Mouse (Mus musculus) CH12.LX (cell line): Measurements from ENCODE around the gene Lman1l. TPM values are rescaled to one million over a fixed set of nuclear protein-coding genes. Genes with fewer than 3 reads are reported as not detected.

Experiments used
- DNase-seq: peaks from one replicate; pipeline ENCODE4 v3.0.0-alpha.2; 2013; ENCODE audit errors: extremely low read depth
- H3K27ac ChIP-seq: 2 replicates; pipeline ENCODE4 v1.5.1; 2012; ENCODE audit warnings: low read depth, mild to moderate bottlenecking, control low read depth, moderate library complexity; ENCODE audit not compliant: insufficient read depth
- H3K27me3 ChIP-seq: replicated peaks from 2 replicates; pipeline ENCODE3; 2012; ENCODE audit warnings: inconsistent platforms
- H3K36me3 ChIP-seq, 2 experiments: replicated peaks in 1 of 2; 2 replicates each; pipeline versions ENCODE3 to v1.6.1; 2012; ENCODE audit warnings: inconsistent platforms in 1 of 2, low read length in 1 of 2, mild to moderate bottlenecking in 1 of 2, mixed read lengths in 1 of 2, moderate library complexity in 1 of 2; ENCODE audit not compliant: control insufficient read depth in 1 of 2, insufficient read depth in 1 of 2
- H3K4me1 ChIP-seq, 2 experiments: 2 replicates each; pipeline ENCODE4 v1.6.1; 2012; ENCODE audit warnings: inconsistent platforms in 1 of 2, moderate library complexity in 1 of 2; ENCODE audit not compliant: insufficient read depth in 2 of 2, control insufficient read depth in 1 of 2
- H3K4me2 ChIP-seq: 2 replicates; pipeline ENCODE4 v1.6.1; 2012; ENCODE audit warnings: low read depth, mild to moderate bottlenecking, control low read depth; ENCODE audit not compliant: poor library complexity, insufficient read depth, severe bottlenecking
- H3K4me3 ChIP-seq, 3 experiments: fragments of 150-350 bp in 1 of 3; sonication (generic) in 1 of 3; replicated peaks in 1 of 3; 2 replicates each; pipeline versions ENCODE3 to v1.5.1; 2011 to 2012; ENCODE audit warnings: low read depth in 2 of 3, low read length in 2 of 3, mild to moderate bottlenecking in 2 of 3, moderate library complexity in 2 of 3, control low read depth in 1 of 3, improper control_type of control experiment in 1 of 3, inconsistent platforms in 1 of 3, mixed read lengths in 1 of 3; ENCODE audit not compliant: poor library complexity in 1 of 3
- H3K79me2 ChIP-seq: replicated peaks from 2 replicates; pipeline ENCODE4 v1.6.1; 2012; ENCODE audit warnings: mild to moderate bottlenecking, moderate library complexity; ENCODE audit not compliant: control insufficient read depth, poor library complexity, insufficient read depth, severe bottlenecking; ENCODE audit errors: extremely low read depth
- H3K9ac ChIP-seq: 2 replicates; pipeline ENCODE4 v1.6.1; 2012; ENCODE audit warnings: low read depth, mild to moderate bottlenecking, control low read depth, moderate library complexity; ENCODE audit not compliant: insufficient read depth
- H3K9me3 ChIP-seq: replicated peaks from 2 replicates; pipeline ENCODE3; 2012; ENCODE audit warnings: low read length, inconsistent platforms, mixed read lengths
- BHLHE40 ChIP-seq: IDR thresholded peaks from 2 replicates; pipeline ENCODE4 v1.6.1; 2011; ENCODE audit warnings: mild to moderate bottlenecking, low read depth, low read length, improper control_type of control experiment
- CHD1 ChIP-seq: IDR thresholded peaks from 2 replicates; pipeline ENCODE4 v1.6.1; 2012; ENCODE audit warnings: low read depth, low read length, improper control_type of control experiment, inconsistent platforms
- CHD2 ChIP-seq: IDR thresholded peaks from 2 replicates; pipeline ENCODE4 v1.6.1; 2011; ENCODE audit warnings: low read length, improper control_type of control experiment
- ELF1 ChIP-seq: IDR thresholded peaks from 2 replicates; pipeline ENCODE4 v1.6.1; 2014; ENCODE audit warnings: low read depth, mild to moderate bottlenecking, inconsistent platforms, low read length, improper control_type of control experiment
- EP300 ChIP-seq: IDR thresholded peaks from 2 replicates; pipeline ENCODE4 v1.6.1; 2011; ENCODE audit warnings: low read length, improper control_type of control experiment
- ETS1 ChIP-seq: conservative IDR thresholded peaks from 2 replicates; pipeline ENCODE4 v1.6.1; 2012; ENCODE audit warnings: low read depth, mild to moderate bottlenecking, inconsistent platforms, low read length, improper control_type of control experiment, moderate library complexity
- HCFC1 ChIP-seq: IDR thresholded peaks from 2 replicates; pipeline ENCODE4 v1.6.1; 2012; ENCODE audit warnings: low read depth, mild to moderate bottlenecking, inconsistent platforms, low read length, improper control_type of control experiment
- IRF4 ChIP-seq: IDR thresholded peaks from 2 replicates; pipeline ENCODE4 v1.6.1; 2014; ENCODE audit warnings: low read depth, mild to moderate bottlenecking, inconsistent platforms, low read length, improper control_type of control experiment
- JUN ChIP-seq: IDR thresholded peaks from 2 replicates; pipeline ENCODE4 v1.6.1; 2011; ENCODE audit warnings: low read depth, mild to moderate bottlenecking, low read length, improper control_type of control experiment, moderate library complexity; ENCODE audit not compliant: insufficient read depth
- MAX ChIP-seq: IDR thresholded peaks from 2 replicates; pipeline ENCODE4 v1.6.1; 2011; ENCODE audit warnings: low read length, improper control_type of control experiment
- MAZ ChIP-seq: IDR thresholded peaks from 2 replicates; pipeline ENCODE4 v1.6.1; 2012; ENCODE audit warnings: low read depth, mild to moderate bottlenecking, inconsistent platforms, low read length, improper control_type of control experiment, moderate library complexity
- MEF2A ChIP-seq: IDR thresholded peaks from 2 replicates; pipeline ENCODE4 v1.6.1; 2014; ENCODE audit warnings: low read depth, mild to moderate bottlenecking, inconsistent platforms, low read length, improper control_type of control experiment, borderline replicate concordance
- MXI1 ChIP-seq: IDR thresholded peaks from 2 replicates; pipeline ENCODE4 v1.6.1; 2011; ENCODE audit warnings: mild to moderate bottlenecking, low read depth, low read length, improper control_type of control experiment
- MYC ChIP-seq: IDR thresholded peaks from 2 replicates; pipeline ENCODE4 v1.6.1; 2011; ENCODE audit warnings: low read depth, mild to moderate bottlenecking, improper control_type of control experiment, low read length
- NRF1 ChIP-seq: IDR thresholded peaks from 2 replicates; pipeline ENCODE4 v1.6.1; 2014; ENCODE audit warnings: low read depth, mild to moderate bottlenecking, inconsistent platforms, low read length, improper control_type of control experiment, moderate library complexity
- PAX5 ChIP-seq: IDR thresholded peaks from 2 replicates; pipeline ENCODE4 v1.6.1; 2012; ENCODE audit warnings: low read length, inconsistent platforms, mixed read lengths
- POLR2A ChIP-seq: IDR thresholded peaks from 2 replicates; pipeline ENCODE4 v1.6.1; 2011; ENCODE audit warnings: low read depth, mild to moderate bottlenecking, improper control_type of control experiment, low read length
- POLR2AphosphoS2 ChIP-seq: IDR thresholded peaks from 2 replicates; pipeline ENCODE4 v1.6.1; 2011; ENCODE audit warnings: low read depth, low read length, improper control_type of control experiment
- RAD21 ChIP-seq: IDR thresholded peaks from 2 replicates; pipeline ENCODE4 v1.6.1; 2011; ENCODE audit warnings: low read depth, mild to moderate bottlenecking, low read length, improper control_type of control experiment, moderate library complexity
- RCOR1 ChIP-seq: conservative IDR thresholded peaks from 2 replicates; pipeline ENCODE4 v1.6.1; 2012; ENCODE audit warnings: low read depth, mild to moderate bottlenecking, inconsistent platforms, low read length, improper control_type of control experiment
- SIN3A ChIP-seq: IDR thresholded peaks from 2 replicates; pipeline ENCODE4 v1.6.1; 2012; ENCODE audit warnings: low read length, improper control_type of control experiment, inconsistent platforms
- SMC3 ChIP-seq: IDR thresholded peaks from 2 replicates; pipeline ENCODE4 v1.6.1; 2011; ENCODE audit warnings: low read depth, low read length, improper control_type of control experiment
- TBP ChIP-seq: conservative IDR thresholded peaks from 2 replicates; pipeline ENCODE4 v1.6.1; 2011; ENCODE audit warnings: low read depth, low read length, improper control_type of control experiment
- TCF12 ChIP-seq: IDR thresholded peaks from 2 replicates; pipeline ENCODE4 v1.6.1; 2014; ENCODE audit warnings: low read depth, mild to moderate bottlenecking, inconsistent platforms, low read length, improper control_type of control experiment
- UBTF ChIP-seq: IDR thresholded peaks from 2 replicates; pipeline ENCODE4 v1.6.1; 2012; ENCODE audit warnings: low read depth, mild to moderate bottlenecking, inconsistent platforms, low read length, improper control_type of control experiment, moderate library complexity
- ZC3H11A ChIP-seq: IDR thresholded peaks from 2 replicates; pipeline ENCODE4 v1.6.1; 2012; ENCODE audit warnings: low read depth, mild to moderate bottlenecking, inconsistent platforms, low read length, improper control_type of control experiment
- ZKSCAN1 ChIP-seq: IDR thresholded peaks from 2 replicates; pipeline ENCODE4 v1.6.1; 2012; ENCODE audit warnings: low read depth, inconsistent platforms, low read length, improper control_type of control experiment, borderline replicate concordance
- ZMIZ1 ChIP-seq: IDR thresholded peaks from 2 replicates; pipeline ENCODE4 v1.6.1; 2012; ENCODE audit warnings: low read depth, mild to moderate bottlenecking, inconsistent platforms, low read length, improper control_type of control experiment
- dilution Hi-C: fragments of 300-500 bp; cut with MboI; formaldehyde crosslinking; loops from 2 replicates; pipeline ENCODE4 v1.14.3; 2020; ENCODE audit warnings: low sequenced_read_pairs; ENCODE audit not compliant: extremely low pct_unique_long_range_greater_than_20kb, extremely low pct_ligation_motif_present
- in situ Hi-C: fragments of 300-500 bp; cut with MboI; formaldehyde crosslinking; loops from 3 replicates; pipeline ENCODE4 v1.14.3; 2019; ENCODE audit warnings: low sequenced_read_pairs, low pct_ligation_motif_present, low pct_unique_long_range_greater_than_20kb, mixed read lengths
- polyA plus RNA-seq: library from polyadenylated mRNA; unstranded; fragments of >175 nt; gene quantifications from 2 replicates; pipeline ENCODE4 v1.2.1, GENCODE M21; 2012; ENCODE audit warnings: low read depth; ENCODE audit not compliant: insufficient read length
- total RNA-seq, 2 experiments: library from RNA; depleted of rRNA; stranded (reverse); fragments of 300-350 nt in 1 of 2; fragments of >200 nt in 1 of 2; gene quantifications; 2 replicates each; pipeline ENCODE4 v1.2.3; 2012 to 2014

The Lman1l gene
- total and polyA plus RNA-seq, 3 experiments: 0.19 TPM; not detected in 2

DNA sequence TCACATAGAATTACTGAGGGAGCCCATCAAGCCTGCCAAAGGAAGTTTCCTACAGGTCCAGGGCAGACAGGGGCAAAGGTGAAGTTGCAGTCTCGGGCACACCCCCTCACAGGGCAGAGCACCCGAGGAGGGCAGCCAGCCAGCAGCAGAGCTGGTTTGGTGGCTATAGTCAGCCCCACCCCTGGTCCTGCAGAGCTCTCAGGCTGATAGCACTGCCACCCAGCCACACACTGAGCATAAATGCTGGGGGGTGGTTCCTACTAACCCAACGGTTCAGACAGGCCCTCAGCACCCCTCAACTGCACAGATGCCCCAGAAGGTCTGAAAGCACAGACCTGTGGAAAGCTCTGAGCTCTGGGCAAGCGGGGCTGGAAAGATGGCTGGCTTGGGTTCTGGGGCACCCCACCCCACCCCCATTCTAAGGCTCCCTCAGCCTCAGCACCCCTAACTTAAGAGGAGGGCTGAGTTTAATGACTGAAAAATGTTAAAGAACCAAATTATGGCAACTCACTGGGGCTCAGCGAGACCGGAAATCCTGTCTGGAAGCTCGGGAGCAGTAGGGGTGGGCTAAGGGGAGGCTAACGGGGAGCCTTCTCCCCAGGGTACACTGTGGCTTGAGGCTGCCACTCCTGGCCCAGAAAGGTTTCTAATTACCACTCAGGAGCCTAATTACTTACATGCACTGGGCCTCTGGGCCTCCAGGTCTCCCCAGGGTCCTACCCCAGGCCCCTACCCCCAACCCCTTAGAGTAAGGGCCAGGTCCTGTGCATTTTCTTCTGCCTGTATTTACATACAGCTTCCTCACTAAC, 18.3 kb upstream of the Lman1l start:
- Histone ChIP-seq H3K27ac (peak overlapping the region; percentile 96), H3K9me3 (no peaks in the 10 kb centered on the region), H3K36me3 (peaks cover 5 to 40% of the 10 kb centered on the region in 2 experiments), H3K27me3 (no peaks in the 10 kb centered on the region), H3K4me2 (peak overlapping the region; percentile 94), H3K9ac (peak overlapping the region; percentile 31; the same call in 1 of the 2 replicates), H3K4me3 (peak overlapping the region; percentile 16 to 30 (median 21)), H3K4me1 (peaks cover 45 to 90% of the 10 kb centered on the region in 2 experiments), H3K79me2 (peaks cover 92% of the 10 kb centered on the region)
- dilution Hi-C loops (no loop called here), in situ Hi-C loops (no loop called here)
- no peak; the same call in 1 of the 2 replicates for TF ChIP-seq CHD2
- TF ChIP-seq ETS1: 0 out of 2 replicates have a peak, but pooled peaks have one; percentile 33
- 0 out of 2 replicates have a peak, but pooled peaks have one; percentile 35 for TF ChIP-seq UBTF
- 0 out of 2 replicates have a peak, but pooled peaks have one; percentile 28 for TF ChIP-seq ZMIZ1
- TF ChIP-seq MXI1: peak; percentile 2; the same call in 1 of the 2 replicates
- TF ChIP-seq BHLHE40: peak; percentile 45
- no peak for TF ChIP-seq ZC3H11A
- TF ChIP-seq CHD1: no peak
- no peak; the same call in 1 of the 2 replicates for TF ChIP-seq POLR2A
- DNase-seq: peak; percentile 71

DNA sequence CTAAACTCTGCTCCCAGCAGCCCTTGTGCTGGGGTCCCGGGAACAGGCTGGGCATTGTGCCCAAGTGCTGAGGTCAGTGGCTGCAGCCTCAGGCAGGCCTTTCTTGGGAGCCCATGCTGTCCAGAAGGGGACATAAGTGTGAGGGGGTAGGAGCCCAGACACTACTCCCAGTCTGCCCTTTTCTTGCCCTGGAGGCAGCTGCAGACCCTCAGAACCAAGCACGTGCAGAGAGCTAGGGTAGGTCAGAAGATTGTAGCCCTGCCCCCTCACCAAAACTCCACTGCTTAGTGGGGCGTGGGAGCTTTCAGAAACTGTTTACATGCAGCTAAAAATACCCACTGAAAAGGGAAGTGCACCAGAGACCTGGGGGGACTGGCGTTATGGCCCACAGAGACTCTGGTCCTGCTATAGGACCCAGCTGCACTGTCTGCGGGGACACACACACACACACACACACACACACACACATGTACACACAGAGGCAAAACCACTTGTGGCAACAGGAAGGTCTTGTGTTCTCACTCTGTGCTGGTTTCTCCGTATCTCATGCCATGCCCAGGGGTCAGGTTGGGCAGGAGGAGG, 17.3 kb upstream of the Lman1l start:
- in situ Hi-C loops (no loop called here), dilution Hi-C loops (no loop called here)
- peak; percentile 88 for DNase-seq
- peaks cover 55 to 98% of the 10 kb centered on the region in 2 experiments for H3K4me1 ChIP-seq
- peaks cover 88% of the 10 kb centered on the region for H3K79me2 ChIP-seq
- H3K9me3 ChIP-seq: no peaks in the 10 kb centered on the region
- peaks cover 5 to 49% of the 10 kb centered on the region in 2 experiments for H3K36me3 ChIP-seq
- peak overlapping the region; percentile 31 for H3K9ac ChIP-seq
- H3K4me2 ChIP-seq: peak overlapping the region; percentile 94
- no peaks in the 10 kb centered on the region for H3K27me3 ChIP-seq
- H3K27ac ChIP-seq: peak overlapping the region; percentile 92
- H3K4me3 ChIP-seq: peak overlapping the region in 1 of 3 experiments; percentile 30
- peak; percentile 32; the same call in 1 of the 2 replicates for TF ChIP-seq HCFC1
- no peak for TF ChIP-seq PAX5
- peak; percentile 82 for TF ChIP-seq SIN3A
- peak; percentile 63 for TF ChIP-seq MXI1
- TF ChIP-seq MYC: peak; percentile 76
- TF ChIP-seq MAX: peak; percentile 68; the same call in 1 of the 2 replicates
- no peak for TF ChIP-seq ZKSCAN1
- TF ChIP-seq ETS1: peak; percentile 93
- peak; percentile 91 for TF ChIP-seq EP300
- peak; percentile 85 for TF ChIP-seq CHD2
- 0 out of 2 replicates have a peak, but pooled peaks have one; percentile 42 for TF ChIP-seq NRF1
- TF ChIP-seq TBP: no peak
- peak; percentile 89 for TF ChIP-seq MAZ
- no peak for TF ChIP-seq POLR2AphosphoS2
- no peak for TF ChIP-seq SMC3
- peak; percentile 68; the same call in 1 of the 2 replicates for TF ChIP-seq ELF1
- no peak for TF ChIP-seq UBTF
- TF ChIP-seq RCOR1: 0 out of 2 replicates have a peak, but pooled peaks have one; percentile 14
- TF ChIP-seq TCF12: peak; percentile 96
- TF ChIP-seq IRF4: peak; percentile 93
- peak; percentile 43; the same call in 1 of the 2 replicates for TF ChIP-seq POLR2A
- 0 out of 2 replicates have a peak, but pooled peaks have one; percentile 4 for TF ChIP-seq JUN
- peak; percentile 99 for TF ChIP-seq MEF2A
- TF ChIP-seq RAD21: no peak; the same call in 1 of the 2 replicates
